Mouse (Mus musculus) liver, postnatal 0 days (tissue): ENCODE data around the gene Nup210l. TPM values are rescaled to one million over a fixed set of nuclear protein-coding genes. Genes with fewer than 3 reads are reported as not detected.

Experiments used
- ATAC-seq: fragments of 200-750 bp; cut with Nextera tagmentation; 2 replicates; pipeline ENCODE4 v1.8.0; 2017; ENCODE audit warnings: mild to moderate bottlenecking, moderate library complexity
- DNase-seq: peaks from one replicate; pipeline ENCODE4 v3.0.0-alpha.2; 2016
- H3K27ac ChIP-seq: fragments of 300-500 bp; sonication (generic); 2 replicates; pipeline ENCODE4 v1.5.1; 2014; ENCODE audit warnings: antibody characterized with exemption, moderate library complexity, mild to moderate bottlenecking, low read depth
- H3K27me3 ChIP-seq: fragments of 300-500 bp; sonication (generic); 2 replicates; pipeline ENCODE4 v1.6.1; 2014; ENCODE audit warnings: low read length, control low read depth, mixed read lengths; ENCODE audit not compliant: insufficient read depth
- H3K36me3 ChIP-seq: fragments of 300-500 bp; sonication (generic); replicated peaks from 2 replicates; pipeline ENCODE4 v1.6.1; 2014; ENCODE audit warnings: mild to moderate bottlenecking, control low read depth, low read length, moderate library complexity, mixed read lengths; ENCODE audit not compliant: insufficient read depth
- H3K4me1 ChIP-seq: fragments of 300-500 bp; sonication (generic); 2 replicates; pipeline ENCODE4 v1.6.1; 2014; ENCODE audit warnings: antibody characterized with exemption, mild to moderate bottlenecking, control low read depth; ENCODE audit not compliant: insufficient read depth
- H3K4me2 ChIP-seq: fragments of 300-500 bp; sonication (generic); 2 replicates; pipeline ENCODE4 v1.6.1; 2014; ENCODE audit warnings: low read depth, mild to moderate bottlenecking, low read length, moderate library complexity, mixed read lengths
- H3K4me3 ChIP-seq: fragments of 300-500 bp; sonication (generic); 2 replicates; pipeline ENCODE4 v1.5.1; 2014; ENCODE audit warnings: low read depth, low read length
- H3K9ac ChIP-seq: fragments of 300-500 bp; sonication (generic); replicated peaks from 2 replicates; pipeline ENCODE4 v1.6.1; 2014; ENCODE audit warnings: mild to moderate bottlenecking, moderate library complexity
- H3K9me3 ChIP-seq: fragments of 300-500 bp; sonication (generic); 2 replicates; pipeline ENCODE4 v1.6.1; 2016; ENCODE audit warnings: mild to moderate bottlenecking, control low read depth, low read length, mixed read lengths
- CTCF ChIP-seq: sonication (generic); IDR thresholded peaks from 2 replicates; pipeline ENCODE4 v1.5.1; 2016; ENCODE audit warnings: antibody characterized with exemption, low read depth
- EP300 ChIP-seq: IDR thresholded peaks from 2 replicates; pipeline ENCODE4 v1.6.1; 2016; ENCODE audit warnings: antibody characterized with exemption, low read depth, mild to moderate bottlenecking
- WGBS: fragments of 180-500 bp; shearing (Covaris S2); extraction: QIAGEN DNeasy Blood & Tissue Kit; methylation state at CpG from one replicate; pipeline ENCODE4 v1.1.7; 2014; ENCODE audit not compliant: insufficient replicate concordance; 5-methylcytosine and 5-hydroxymethylcytosine counted together
- polyA plus RNA-seq: library from polyadenylated mRNA; unstranded; fragments of >200 nt; fragmentation: Nextera tagmentation; extraction: Ambion mirVana; gene quantifications from 2 replicates; pipeline ENCODE4 v1.2.1, GENCODE M21; 2015

The Nup210l gene
- polyA plus RNA-seq, 1 experiment from 2014 or later = 0.04 TPM

DNA sequence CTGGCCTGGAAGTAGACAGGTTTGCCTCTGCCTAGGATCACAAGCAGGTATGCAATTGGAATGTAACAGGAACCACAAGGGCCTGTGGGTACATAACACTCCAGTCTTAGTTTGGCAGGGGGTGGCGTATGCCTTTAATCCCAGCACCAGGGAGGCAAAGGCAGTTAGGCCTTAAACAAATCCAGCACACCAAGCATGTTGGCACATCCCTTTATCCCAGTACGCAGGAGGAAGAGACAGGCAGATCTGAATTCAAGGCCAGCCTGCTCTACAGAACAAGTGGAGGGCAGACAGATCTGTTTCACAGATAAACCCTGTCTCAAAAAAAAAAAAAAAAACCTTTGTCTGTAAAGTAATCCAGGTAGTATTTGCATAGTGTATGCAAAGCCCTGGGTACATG lies 104.7 kb downstream of the Nup210l start:
- 92% methylated on average over 2 of the region's 2 CpGs for WGBS
- Histone ChIP-seq H3K9me3 (no peaks in the 10 kb centered on the region), H3K4me3 (no peak overlapping the region), H3K9ac (no peak overlapping the region), H3K27ac (no peak overlapping the region), H3K27me3 (no peaks in the 10 kb centered on the region), H3K4me2 (no peak overlapping the region), H3K4me1 (peaks cover 8% of the 10 kb centered on the region), H3K36me3 (peaks cover 37% of the 10 kb centered on the region)
- TF ChIP-seq CTCF (no peak), EP300 (no peak)
- no peak for ATAC-seq
- no peak for DNase-seq

DNA sequence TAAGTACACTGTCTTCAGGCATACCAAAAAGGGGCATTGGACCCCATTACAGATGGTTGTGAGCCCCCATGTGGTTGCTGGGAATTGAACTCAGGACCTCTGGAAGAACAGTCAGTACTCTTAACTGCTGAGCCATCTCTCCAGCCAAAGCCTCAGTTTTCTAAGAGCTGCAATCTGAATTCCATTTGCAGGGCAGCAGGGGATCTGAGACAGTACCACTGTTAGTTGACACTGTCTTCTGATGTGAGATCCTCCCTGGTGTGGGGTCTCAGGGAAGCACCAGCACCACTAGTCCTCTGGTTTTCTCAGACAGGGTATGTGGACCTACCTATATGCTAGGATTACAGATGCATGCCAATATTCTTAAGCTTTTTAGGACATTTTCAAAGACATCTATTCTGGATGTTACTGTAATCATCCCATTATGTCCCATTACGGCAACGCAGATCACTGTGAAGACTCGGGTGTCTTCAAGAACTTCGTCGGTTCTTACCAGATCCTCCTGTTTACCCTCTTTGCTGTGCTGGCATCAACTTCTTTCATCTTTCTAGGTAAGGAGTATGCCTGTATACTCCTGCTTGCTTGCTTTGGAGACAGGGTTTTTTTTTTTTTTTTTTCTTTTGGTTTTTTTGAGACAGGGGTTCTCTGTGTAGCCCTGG lies 106.1 kb downstream of the Nup210l start:
- peaks cover 15% of the 10 kb centered on the region for H3K4me1 ChIP-seq
- peaks cover 37% of the 10 kb centered on the region for H3K36me3 ChIP-seq
- H3K9ac ChIP-seq = no peak overlapping the region
- 91% methylated on average over 5 of the region's 5 CpGs for WGBS
- H3K27ac ChIP-seq = no peak overlapping the region
- no peak overlapping the region for H3K4me3 ChIP-seq
- no peaks in the 10 kb centered on the region for H3K9me3 ChIP-seq
- DNase-seq (no peak), ATAC-seq (no peak)
- TF ChIP-seq EP300 (no peak), CTCF (no peak)
- H3K27me3 ChIP-seq = no peaks in the 10 kb centered on the region
- no peak overlapping the region for H3K4me2 ChIP-seq

DNA sequence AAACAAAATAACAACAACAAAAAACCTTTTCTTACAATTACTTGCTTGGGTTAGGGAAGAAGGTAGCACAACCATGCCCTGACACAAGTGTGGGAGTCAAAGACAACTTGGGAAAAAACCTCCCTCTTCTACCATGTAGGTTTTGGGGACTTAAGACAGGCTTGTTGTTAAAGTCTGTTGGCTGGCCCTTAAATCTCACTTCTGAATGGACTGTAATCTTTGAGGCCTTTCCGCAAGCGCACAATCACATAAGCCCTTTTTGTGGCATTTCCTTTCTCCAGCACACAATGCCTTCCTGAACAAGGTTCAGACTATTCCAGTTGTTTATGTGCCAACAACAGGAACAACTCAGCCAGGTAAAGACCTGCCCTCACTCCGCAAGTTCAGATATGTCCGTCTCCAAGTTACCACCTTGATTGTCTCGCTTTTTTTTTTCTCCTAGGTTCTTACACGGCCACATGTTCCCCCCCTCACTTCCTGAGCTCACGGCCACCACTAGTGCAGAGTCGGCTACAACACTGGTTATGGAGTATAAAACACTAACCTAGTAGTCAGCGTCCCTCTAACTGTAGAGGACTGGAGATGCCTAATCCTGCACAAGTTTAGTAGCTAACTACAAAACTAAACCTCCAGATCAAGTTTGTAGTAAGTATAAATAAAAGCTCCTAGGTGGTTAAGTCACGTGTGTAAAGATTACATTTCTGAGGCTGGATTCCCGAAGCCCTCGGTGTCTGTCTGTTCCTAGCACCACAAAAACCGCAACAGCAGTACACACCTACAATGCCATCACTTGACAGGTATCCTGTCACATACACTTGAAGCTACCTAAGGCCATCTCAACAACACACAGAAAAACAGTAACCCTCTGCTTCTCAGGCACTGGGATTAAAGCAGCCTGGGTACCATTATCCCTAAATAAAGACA lies 107.8 kb downstream of the Nup210l start:
- Histone ChIP-seq H3K9me3 (no peaks in the 10 kb centered on the region), H3K4me3 (peak overlapping the region; percentile 87), H3K9ac (peak overlapping the region; percentile 42), H3K27ac (peak overlapping the region; percentile 40; the same call in 1 of the 2 replicates), H3K4me1 (peaks cover 15% of the 10 kb centered on the region), H3K27me3 (no peaks in the 10 kb centered on the region), H3K36me3 (peaks cover 37% of the 10 kb centered on the region), H3K4me2 (peak overlapping the region; percentile 91)
- no peak for DNase-seq
- no peak for ATAC-seq
- WGBS = 51% methylated on average over 13 of the region's 13 CpGs
- TF ChIP-seq EP300 (no peak), CTCF (no peak)

DNA sequence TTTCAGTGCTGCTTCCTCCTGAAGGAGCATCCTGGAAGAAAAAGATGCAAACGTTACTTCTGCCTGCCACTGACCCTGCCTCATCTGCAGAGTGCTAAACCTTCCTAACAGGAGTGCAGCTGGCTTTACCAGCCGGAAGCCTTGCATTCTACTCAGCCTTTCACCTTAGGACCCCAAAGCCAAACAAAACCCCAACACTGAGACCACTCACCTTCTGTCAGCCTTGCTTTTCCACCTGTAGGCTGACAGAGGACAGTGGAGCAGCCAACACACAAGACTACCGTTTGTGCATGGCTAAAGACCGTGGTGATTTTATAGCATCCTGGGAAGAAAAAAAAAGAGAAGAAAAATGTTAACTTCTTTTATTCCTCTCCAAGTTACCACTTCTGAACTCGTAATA lies 108.8 kb downstream of the Nup210l start:
- Histone ChIP-seq H3K9ac (peak overlapping the region; percentile 90), H3K4me3 (peak overlapping the region; percentile 87), H3K27ac (peak overlapping the region; percentile 90; the same call in 1 of the 2 replicates), H3K36me3 (peaks cover 33% of the 10 kb centered on the region), H3K27me3 (no peaks in the 10 kb centered on the region), H3K4me2 (peak overlapping the region; percentile 91), H3K4me1 (peaks cover 15% of the 10 kb centered on the region), H3K9me3 (no peaks in the 10 kb centered on the region)
- TF ChIP-seq CTCF (no peak), EP300 (no peak)
- DNase-seq (no peak), ATAC-seq (no peak)
- WGBS = 6% methylated on average over 5 of the region's 5 CpGs

DNA sequence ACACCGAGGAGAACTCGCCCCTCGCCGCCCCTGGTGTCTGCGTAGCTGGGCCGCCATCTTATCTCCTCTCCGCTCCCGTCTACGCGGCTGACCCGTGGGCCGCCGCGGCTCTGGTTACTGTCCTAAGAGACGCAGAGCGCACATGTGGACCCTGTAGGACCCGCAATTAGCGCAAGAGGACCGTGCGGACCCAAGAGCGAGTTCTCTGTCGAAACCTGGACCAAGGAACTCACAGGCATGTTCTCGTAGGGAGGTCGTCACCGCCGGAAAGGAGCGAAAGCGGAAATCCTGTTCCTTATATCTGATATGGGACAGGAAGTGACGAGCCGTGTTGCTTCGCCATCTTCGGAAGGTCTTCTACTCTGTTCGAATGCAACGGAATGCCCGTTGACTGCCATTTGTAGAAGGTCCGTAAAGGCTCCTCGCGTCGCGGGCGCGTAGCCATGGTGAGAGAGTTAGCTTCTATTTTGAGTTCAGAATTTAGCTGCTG lies 109.5 kb downstream of the Nup210l start, which contains the start of the genes Rps27 and Rab13:
TSS of gene Rps27 (minus strand) at position 275 of the 490 bp plus-strand sequence.
TSS of gene Rab13 (plus strand) at position 319 of the 490 bp plus-strand sequence.
- Histone ChIP-seq H3K4me2 (peak within 1 kb of the TSS; percentile 91), H3K27me3 (no peaks in the 10 kb centered on the region), H3K4me3 (peak within 1 kb of the TSS; percentile 87), H3K4me1 (peaks cover 15% of the 10 kb centered on the region), H3K9me3 (no peaks in the 10 kb centered on the region), H3K27ac (peak within 1 kb of the TSS; percentile 90), H3K36me3 (peaks cover 26% of the 10 kb centered on the region), H3K9ac (peak within 1 kb of the TSS; percentile 90)
- TF ChIP-seq EP300 (peak; percentile 41; the same call in 1 of the 2 replicates), CTCF (no peak)
- under 1% methylated on average over 38 of the region's 42 CpGs for WGBS
- ATAC-seq (peak; percentile 94), DNase-seq (peak; percentile 90)
